Mouse (Mus musculus) lung, postnatal 36 days (tissue): ENCODE measurements at regions not wholly inside any gene's neighbourhood (a gene's known extent, or its start where the extent isn't known, plus 50 kb on each side); places are given as distances from the start of the nearest gene placed in this dataset.
"Not testable (repeated sequence)": the region's sequence is repeated elsewhere in the genome, so short reads cannot be mapped to it uniquely, and the experiment has no call there.

Experiments
- DNase-seq: peaks from one replicate; pipeline ENCODE4 v3.0.0; 2022; ENCODE audit warnings: mixed read lengths

DNA sequence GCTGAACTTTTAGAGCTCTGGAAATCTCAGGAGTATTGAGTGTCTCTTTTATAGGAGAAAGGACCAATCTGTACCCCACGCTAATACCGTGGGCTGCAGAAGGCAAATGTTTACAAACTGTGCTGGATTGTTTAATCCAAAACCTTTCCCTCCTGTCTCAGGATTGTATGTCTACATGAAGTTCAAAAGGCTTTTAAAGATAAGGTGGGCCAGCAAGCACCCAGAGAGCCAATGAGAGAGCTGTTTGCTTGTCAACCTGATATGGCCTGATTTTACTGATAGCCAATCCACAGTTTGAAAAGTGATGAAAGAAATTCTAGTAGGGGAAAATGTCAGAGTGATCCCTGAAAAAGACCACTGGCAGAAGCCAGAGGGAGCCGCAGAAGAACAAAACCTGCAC is 305.8 kb downstream of the Inhba start:
- DNase-seq: no peak

DNA sequence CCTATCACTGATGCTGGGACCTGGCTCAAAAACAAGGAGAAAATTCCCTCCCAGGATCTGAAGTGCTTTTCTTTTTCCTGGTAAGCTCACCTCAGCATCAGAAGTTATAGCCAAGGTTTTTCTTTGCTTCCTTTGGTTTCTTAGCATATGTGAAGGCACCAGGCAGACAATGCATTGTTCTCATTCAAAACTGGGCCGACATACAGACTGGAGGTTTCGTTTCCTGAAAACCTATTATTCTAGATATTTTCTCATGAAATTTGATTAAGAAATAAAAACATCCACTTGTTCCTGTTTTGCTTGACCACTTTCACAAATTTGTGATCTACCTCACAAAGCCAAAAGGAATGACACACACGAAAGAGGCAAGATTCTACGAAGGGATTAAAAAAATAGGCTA is 308.7 kb downstream of the Inhba start:
- DNase-seq: no peak

DNA sequence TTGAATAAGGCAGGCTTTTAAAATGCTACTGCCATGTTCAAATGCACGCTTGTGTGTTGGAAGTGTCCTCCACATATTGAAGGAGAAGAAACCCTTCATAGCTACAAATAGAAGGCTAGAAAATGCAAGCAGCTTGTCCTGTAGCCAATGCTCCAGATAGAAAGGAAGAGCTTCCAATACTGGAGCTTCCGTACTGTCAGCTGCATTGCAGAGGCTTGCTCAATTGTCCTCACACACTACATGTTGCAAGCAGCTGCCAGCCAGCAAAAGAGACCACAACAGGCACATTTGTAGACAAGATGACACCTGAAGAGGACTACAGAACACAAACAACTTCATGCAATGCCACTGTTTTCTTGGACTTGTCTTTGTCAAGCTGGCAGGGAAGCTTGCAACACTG is 314.0 kb downstream of the Inhba start:
- DNase-seq: no peak

DNA sequence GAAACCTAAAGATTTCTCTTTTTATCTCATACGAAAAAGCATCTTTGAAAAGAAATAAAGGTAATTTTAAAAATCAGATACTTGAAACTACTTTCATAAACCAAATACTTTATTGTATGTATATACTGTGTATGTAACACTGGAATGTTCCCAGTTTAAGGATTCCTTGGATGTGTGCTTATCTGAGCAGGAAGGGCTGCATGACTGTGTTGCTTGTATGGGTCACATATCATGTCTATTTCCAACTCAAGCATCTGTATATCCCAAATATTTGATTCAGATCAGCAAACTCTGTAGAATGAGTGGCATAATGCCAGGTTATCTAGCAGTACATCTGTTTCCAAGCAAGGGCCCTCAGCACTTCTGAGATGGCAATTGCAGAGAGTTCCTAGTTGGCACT is 330.1 kb downstream of the Inhba start:
- no peak for DNase-seq

DNA sequence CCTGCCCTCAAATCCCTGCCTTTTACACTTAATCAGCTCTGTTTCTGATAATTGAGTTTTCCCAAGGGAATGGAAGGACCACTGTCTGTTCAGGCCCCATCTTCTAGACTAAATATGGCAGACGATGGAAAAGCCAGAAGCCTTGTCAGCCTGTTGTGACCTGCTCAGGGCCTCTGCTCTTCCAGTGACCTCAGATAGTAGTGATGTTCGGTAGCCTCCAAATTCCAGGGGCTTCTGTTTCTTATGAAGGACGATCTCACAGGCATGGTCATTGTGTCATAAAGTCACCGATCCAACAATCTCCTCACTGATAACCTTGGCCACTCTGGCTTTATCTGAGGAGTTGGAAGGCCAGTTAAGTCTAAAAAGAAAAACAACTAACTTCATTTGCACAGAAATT is 330.5 kb downstream of the Inhba start:
- DNase-seq: no peak

DNA sequence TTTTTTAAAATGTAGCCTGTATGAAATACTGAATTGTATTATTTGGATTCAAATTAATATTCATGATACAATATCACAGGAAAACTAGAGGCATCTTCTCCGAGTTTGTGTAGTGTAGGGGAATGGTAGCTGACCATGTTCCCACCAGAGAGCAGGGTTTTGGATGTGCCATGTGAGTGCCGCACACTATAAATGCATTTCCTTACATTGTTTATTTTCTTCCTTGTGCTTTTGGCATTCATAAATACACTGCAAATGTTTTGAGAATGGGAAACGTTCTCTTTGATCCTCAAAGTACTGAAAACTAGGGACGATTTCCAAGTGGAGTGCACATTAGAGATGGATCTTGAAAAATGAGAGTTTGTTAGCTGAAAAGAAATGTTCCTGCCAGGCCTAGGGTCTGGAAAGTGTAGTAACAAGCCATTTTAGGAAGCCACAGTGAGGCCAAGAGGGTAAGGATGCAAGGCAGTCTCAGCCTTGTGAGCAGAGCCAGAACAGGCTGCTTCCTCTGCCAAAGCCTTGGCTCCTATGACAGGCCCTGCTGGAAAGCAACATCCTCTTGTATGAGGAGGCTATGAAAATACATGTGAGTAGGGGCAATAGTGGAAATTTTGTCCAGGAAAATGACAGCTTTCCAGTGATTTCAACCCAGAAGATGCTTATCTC is 331.8 kb downstream of the Inhba start:
- peak; percentile 5 for DNase-seq

DNA sequence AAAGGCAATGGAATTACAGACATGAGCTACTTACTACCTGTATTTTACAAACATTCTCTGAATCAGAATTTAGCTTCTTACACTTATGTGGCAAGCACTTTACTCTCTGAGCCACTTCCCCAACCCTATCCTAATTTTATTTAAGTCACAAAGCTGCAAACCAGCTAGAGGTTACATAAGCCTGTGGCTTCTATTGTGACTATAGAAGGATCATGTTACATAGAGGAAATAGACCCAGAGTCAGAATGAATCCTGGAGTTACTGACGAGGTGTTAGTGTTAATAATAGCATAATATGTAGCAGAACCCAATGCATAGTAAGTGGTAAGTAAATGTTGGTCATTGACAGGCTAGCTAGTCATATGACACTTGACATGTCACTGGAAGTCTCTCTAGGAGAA is 337.7 kb downstream of the Inhba start:
- DNase-seq: no peak

- DNase-seq: no peak
These were observed 338.4 kb downstream of the Inhba start for GRCm38 (mm10) chr13:16350061-16350460.

GRCm38 (mm10) chr13:16355316-16355715 is 343.7 kb downstream of the Inhba start:
- DNase-seq: no peak

DNA sequence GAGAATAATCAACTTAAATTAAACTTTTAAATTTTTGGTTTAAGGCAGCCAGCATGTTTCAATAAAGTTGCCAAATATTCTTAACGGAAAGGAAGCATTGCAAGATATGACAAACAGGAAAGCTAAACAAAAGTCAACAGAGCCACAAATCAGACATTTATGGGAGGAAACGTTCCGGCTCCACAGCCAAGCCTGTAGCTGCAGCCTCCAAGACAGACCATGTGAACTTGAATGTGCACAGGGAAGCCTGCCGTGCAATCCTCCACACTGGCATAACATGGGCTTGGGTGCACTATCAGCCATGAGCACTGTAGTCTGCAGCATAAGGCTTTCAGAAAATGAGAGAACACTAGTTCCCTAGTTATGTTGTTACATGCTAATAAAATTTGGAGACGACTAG is 367.8 kb downstream of the Inhba start:
- no peak for DNase-seq

DNA sequence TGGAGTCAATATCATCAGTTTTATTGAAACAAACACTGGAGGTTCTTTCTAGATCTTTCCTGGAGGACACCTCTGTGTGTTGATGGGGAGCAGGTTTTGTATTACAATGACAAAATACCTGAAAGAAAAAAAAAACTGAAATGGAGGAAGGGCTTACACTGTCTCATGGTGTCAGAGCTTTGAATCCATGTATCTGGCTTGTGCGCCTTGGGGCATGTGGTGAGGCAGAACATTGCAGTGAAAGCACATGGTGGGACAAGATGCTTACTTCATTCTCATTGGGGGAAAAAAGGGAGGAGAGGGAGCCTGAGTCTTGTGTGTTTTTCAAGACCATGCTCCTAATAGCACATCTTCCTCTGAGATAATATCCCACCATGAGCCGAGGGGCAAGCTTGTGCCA is 368.3 kb downstream of the Inhba start:
- no peak for DNase-seq

- no peak for DNase-seq
These were observed 371.4 kb downstream of the Inhba start for GRCm38 (mm10) chr13:16382936-16383511.

GRCm38 (mm10) chr13:16416356-16417019 is 404.8 kb downstream of the Inhba start:
- no peak for DNase-seq

- DNase-seq: no peak
These were observed 412.5 kb downstream of the Inhba start for GRCm38 (mm10) chr13:16424147-16424546.

DNA sequence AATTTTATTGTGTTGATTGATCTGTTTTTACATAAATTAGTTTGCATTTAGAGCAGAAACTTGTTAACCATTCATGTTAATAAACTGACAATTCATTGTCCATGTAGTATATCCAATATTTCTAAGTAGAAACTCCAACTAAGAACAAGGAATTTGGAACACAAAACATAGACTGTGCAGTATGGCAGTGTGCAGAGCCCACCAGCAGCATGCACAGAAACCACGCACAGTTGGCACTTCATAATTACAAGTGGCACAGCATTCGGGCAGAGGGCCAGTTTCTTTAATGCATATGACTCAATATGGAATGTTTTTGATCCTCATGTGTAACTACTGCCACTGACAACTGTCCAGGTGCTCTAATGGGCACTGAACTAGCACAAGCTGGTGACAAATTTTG is 423.8 kb downstream of the Inhba start:
- DNase-seq: no peak

DNA sequence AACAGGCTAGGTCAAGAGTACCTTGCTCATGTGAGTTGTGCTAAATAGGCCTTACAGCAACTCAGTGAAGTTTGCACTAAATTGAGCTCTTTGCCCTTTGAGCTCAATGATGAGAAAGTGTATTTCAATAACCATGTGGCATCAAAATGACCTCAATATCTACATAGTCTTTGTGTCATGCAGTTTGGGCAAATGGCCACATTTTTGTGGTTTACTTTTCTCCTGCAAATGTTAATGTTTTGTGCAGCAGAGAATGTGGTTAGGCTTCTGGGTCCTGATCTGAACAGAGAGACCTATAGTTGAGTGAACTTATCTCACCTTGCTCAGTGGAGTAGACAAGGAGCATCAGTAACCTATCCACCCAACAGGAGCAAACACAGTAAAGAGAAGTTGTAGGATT is 441.6 kb downstream of the Inhba start:
- no peak for DNase-seq

DNA sequence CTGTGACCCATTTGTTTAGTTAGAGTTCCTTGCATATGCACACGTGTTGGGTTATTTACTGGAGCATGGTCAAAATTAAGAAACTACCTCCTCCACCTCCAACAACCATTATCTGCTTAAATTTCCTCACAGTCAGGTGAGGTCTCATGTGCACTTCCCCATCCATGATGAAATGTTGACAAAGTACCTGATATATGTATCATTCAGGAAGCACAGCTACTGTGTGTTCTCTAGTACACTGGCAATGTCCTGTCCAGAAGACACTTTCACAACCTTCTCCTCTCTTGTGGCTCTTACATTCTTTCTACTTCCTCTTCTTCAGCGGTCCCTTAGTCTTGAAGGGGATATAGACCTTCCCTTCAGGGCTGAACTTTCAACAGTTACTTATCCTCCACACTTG is 448.1 kb downstream of the Inhba start:
- DNase-seq: no peak

GRCm38 (mm10) chr13:16461681-16462080 is 450.0 kb downstream of the Inhba start:
- no peak for DNase-seq

DNA sequence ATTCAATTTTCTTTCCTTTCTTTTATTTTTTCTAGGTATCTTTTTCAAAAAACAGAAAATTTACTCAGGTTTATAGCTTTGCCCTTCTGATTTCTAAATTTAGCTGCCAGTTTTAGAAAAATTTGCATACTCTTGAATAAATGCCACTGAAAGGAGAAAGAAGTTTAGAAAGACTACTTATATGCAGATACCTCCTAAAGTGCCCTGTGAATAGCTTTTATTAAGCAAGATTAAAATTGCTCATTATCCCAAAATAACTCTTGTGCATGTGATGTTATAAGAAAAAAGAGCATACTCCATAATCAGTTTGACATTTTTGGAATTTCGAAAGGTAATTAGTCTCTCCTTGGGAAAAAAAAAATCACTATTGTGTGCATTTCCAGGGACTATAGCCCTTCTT is 453.2 kb downstream of the Inhba start:
- DNase-seq: no peak

DNA sequence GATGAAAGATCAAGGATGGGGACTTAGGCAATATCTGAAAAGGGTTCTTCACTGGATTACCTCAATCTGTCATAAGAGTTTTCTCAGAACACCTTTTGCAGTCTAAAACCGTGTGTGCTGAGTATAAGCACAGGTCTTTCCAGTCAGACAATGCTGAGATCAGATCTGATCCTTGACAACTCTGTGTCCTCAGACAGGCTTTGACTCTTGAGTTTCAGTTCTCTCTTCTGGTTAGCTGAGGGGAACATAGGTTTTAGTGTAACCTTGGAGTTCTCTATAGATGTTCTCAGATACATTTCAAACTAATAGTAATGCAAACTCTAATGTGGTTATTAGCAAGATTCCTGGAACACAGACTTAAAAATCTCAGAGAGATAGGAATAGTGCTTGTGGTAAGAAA is 453.7 kb downstream of the Inhba start:
- no peak for DNase-seq

DNA sequence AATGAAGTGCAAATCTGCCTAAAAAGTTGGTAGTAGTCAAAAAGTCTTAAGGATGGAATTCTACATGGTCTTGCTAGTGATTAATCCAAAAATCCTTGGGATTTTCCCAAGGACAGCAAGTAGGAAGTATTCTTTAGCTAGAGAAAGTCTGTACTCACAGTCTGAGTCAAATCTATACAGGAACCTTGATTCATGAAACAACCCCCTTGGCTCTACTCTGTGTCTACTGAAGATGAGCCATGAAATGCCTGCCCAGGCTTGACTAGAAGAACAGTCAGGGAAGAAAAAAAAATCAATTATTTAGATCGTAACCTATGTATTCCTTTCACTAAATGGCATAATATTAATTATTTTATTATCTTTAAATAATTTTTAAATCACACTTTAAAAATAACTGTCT is 454.2 kb downstream of the Inhba start:
- no peak for DNase-seq

DNA sequence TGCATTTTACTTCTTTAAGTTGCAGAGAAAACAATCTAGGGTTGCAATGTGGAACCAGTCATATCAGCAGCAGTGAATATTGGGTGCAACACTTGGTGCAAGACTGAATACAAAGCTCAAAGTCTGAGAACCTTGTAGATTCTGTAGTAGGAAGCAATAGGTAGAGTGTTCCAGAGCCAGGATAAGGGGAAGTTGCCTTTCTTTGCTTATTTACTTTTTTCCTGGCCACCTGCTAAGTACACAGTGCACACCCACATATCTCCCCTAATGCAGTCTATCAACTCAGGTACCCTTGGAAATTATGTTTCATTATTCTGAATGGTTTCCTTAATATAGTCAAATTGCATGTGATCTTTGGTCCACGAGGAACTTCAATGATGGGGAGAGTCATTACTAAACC is 464.9 kb downstream of the Inhba start:
- no peak for DNase-seq

DNA sequence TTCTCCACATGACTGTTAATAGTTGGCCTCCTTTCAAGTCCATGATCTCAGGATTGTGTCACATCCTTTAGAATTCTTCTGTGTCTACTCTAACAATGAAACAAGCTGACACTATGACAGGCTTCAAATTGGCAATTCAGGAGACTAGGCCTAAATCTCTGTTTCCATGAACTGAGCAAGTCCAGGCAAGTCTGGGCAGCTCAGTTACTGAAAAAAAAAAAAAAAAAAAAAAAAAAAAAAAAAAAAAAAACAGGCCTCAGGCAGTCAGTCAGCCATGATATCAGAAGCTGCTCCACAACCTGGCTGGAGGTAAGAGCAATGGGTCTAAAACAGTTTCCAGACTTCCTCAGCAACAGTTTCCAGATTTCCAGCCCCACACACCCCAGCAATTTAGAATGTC is 475.6 kb downstream of the Inhba start:
- DNase-seq: no peak

DNA sequence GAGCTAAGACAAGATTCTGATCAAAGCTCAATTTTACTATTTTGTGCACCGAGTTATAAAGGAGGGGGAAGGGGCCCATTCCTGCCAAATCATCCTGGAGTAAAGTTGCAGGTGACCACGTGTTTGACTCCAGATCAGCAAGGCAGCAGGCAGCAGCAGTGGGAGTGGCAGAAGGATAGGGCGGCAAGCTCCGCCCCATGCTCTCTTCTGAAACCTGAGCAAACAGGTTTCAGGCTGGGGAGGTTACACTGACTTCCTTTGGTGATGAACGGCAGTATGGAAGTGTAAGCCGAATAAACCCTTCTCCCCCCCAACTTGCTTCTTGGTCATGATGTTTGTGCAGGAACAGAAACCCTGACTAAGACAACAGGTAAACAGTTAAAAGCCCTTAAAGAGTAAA is 479.0 kb downstream of the Inhba start:
- DNase-seq: not testable (repeated sequence)

GRCm38 (mm10) chr13:16498052-16498451 is 486.4 kb downstream of the Inhba start:
- DNase-seq: no peak
